Mouse (Mus musculus) hindbrain, embryonic 14.5 days (tissue): ENCODE results near the gene Alkbh2. TPM values are rescaled to one million over a fixed set of nuclear protein-coding genes. Genes with fewer than 3 reads are reported as not detected.

ENCODE experiments used
- ATAC-seq: fragments of 200-750 bp; cut with Nextera tagmentation; 2 replicates; pipeline ENCODE4 v1.8.0; 2017; ENCODE audit warnings: moderate number of reproducible peaks, mild to moderate bottlenecking, moderate TSS enrichment, moderate library complexity; ENCODE audit not compliant: low FRiP score
- DNase-seq: peaks from one replicate; pipeline ENCODE4 v3.0.0-alpha.2; 2015; ENCODE audit warnings: low spot score
- H3K27ac ChIP-seq: fragments of 300-500 bp; sonication (generic); 2 replicates; pipeline ENCODE4 v1.5.1; 2014; ENCODE audit warnings: mild to moderate bottlenecking, moderate library complexity
- H3K27me3 ChIP-seq: fragments of 300-500 bp; sonication (generic); 2 replicates; pipeline ENCODE4 v1.6.1; 2014; ENCODE audit warnings: mild to moderate bottlenecking, low read length, mixed read lengths; ENCODE audit not compliant: control insufficient read depth, insufficient read depth
- H3K36me3 ChIP-seq: fragments of 300-500 bp; sonication (generic); replicated peaks from 2 replicates; pipeline ENCODE4 v1.6.1; 2014; ENCODE audit not compliant: control insufficient read depth, insufficient read depth
- H3K4me1 ChIP-seq: fragments of 300-500 bp; sonication (generic); replicated peaks from 2 replicates; pipeline ENCODE4 v1.6.1; 2014; ENCODE audit warnings: antibody characterized with exemption, low read length, mixed read lengths; ENCODE audit not compliant: control insufficient read depth, insufficient read depth
- H3K4me2 ChIP-seq: fragments of 300-500 bp; sonication (generic); replicated peaks from 2 replicates; pipeline ENCODE4 v1.6.1; 2014; ENCODE audit warnings: mild to moderate bottlenecking, moderate library complexity
- H3K4me3 ChIP-seq: fragments of 300-500 bp; sonication (generic); replicated peaks from 2 replicates; pipeline ENCODE4 v1.5.1; 2014; ENCODE audit warnings: mild to moderate bottlenecking, low read length
- H3K9ac ChIP-seq: fragments of 300-500 bp; sonication (generic); 2 replicates; pipeline ENCODE4 v1.6.1; 2014
- H3K9me3 ChIP-seq: fragments of 300-500 bp; sonication (generic); 2 replicates; pipeline ENCODE4 v1.6.1; 2016; ENCODE audit warnings: low read length; ENCODE audit not compliant: control insufficient read depth
- WGBS: fragments of 180-500 bp; shearing (Covaris S2); extraction: QIAGEN DNeasy Blood & Tissue Kit; methylation state at CpG from one replicate; pipeline ENCODE4 v1.1.7; 2014; 5-methylcytosine and 5-hydroxymethylcytosine counted together
- polyA plus RNA-seq: library from polyadenylated mRNA; unstranded; fragments of >200 nt; fragmentation: Nextera tagmentation; extraction: Ambion mirVana; gene quantifications from 2 replicates; pipeline ENCODE4 v1.2.1, GENCODE M21; 2014

Alkbh2 gene
- polyA plus RNA-seq, 1 experiment from 2014 or later: 6.2 TPM

DNA sequence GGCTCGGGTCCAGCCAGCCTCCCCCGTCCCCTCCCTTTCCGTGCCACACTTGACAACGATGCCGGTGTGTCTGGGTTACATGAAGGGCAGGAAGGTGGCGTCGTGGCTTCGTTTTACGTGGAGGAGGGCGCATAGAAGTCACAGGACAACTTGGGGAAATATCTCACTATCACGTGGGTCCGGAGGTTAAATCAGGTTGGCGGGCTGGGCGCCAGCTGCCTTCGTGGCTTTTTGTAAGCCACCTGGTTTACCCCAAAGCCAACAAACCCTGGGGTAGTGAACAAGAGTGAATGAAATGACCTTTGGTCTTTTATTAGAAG, 3.5 kb upstream of the Alkbh2 start:
- Histone ChIP-seq H3K9me3 (no peaks in the 10 kb centered on the region), H3K4me3 (peak overlapping the region; percentile 91), H3K27ac (no peak overlapping the region), H3K27me3 (no peaks in the 10 kb centered on the region), H3K9ac (peak overlapping the region; percentile 51), H3K4me1 (peaks cover 10% of the 10 kb centered on the region; the same call in 1 of the 2 replicates), H3K4me2 (peak overlapping the region; percentile 99), H3K36me3 (no peaks in the 10 kb centered on the region)
- DNase-seq: peak; percentile 29
- no peak for ATAC-seq
- 1% methylated on average over 15 of the region's 15 CpGs for WGBS

DNA sequence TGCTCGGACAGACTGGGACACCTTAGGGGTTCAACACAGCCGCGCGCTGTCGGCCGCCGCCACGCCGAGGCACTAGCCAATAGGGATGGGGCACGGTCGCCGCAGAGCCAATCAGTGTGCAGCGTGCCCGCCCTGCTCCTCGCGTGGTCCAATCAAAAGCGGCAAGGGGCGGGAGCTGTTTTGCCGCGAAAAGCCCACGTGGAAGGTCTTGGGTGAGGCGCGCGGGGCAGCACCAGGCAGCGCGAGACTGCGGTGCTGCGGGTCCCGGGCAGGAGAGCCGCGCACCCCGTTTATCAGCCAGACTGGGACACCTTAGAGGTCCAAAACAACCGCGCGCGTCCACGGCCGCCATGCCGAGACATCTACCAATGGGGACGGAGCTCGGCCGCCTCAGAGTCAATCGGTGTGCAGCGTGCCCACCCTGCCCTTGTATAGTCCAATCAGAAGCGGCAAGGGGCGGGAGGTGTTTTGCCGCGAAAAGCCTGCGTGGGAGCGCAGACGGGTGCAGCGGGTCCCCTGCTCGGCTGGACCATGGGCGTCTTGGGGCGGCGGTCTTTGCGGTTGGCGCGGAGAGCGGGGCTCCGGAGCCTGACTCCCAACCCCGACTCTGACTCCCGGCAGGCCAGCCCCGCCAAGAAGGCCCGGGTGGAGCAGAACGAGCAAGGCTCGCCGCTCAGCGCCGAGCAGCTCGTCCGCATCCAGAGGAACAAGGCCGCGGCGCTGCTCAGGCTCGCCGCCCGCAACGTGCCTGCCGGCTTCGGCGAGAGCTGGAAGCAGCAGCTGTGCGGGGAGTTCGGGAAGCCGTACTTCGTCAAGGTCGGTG, 2.9 kb upstream of the Alkbh2 start:
- Histone ChIP-seq H3K36me3 (no peaks in the 10 kb centered on the region), H3K27me3 (no peaks in the 10 kb centered on the region), H3K9ac (peak overlapping the region; percentile 58), H3K4me1 (peaks cover 10% of the 10 kb centered on the region; the same call in 1 of the 2 replicates), H3K4me3 (peak overlapping the region; percentile 91), H3K27ac (no peak overlapping the region), H3K9me3 (no peaks in the 10 kb centered on the region), H3K4me2 (peak overlapping the region; percentile 99)
- DNase-seq (peak; percentile 87), ATAC-seq (peak; percentile 97)
- under 1% methylated on average over 82 of the region's 87 CpGs for WGBS

DNA sequence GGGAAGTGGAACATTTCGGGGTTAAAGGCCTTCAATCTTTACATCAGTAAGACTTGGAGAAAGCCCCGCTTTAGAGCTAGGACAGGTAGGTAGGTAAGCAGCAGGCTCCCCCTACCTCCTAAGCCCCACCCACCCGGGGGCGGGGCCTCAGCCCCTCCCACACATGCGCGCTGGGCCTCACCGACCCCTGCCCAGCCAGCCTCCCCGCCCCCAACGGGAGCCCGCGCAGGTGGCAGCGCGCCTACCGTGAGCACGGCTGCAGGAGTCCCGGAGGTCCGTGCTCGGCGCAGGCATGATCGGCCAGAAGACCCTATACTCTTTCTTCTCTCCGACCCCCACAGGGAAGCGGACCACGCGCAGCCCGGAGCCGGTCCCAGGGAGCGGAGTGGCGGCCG, 2.2 kb upstream of the Alkbh2 start, which contains the start of gene Ung:
Gene Ung, plus strand, starts transcription at position 176 of the 395 bp plus-strand sequence.
- Histone ChIP-seq H3K4me3 (peak within 1 kb of the TSS; percentile 91), H3K4me1 (peaks cover 10% of the 10 kb centered on the region; the same call in 1 of the 2 replicates), H3K27ac (no peak within 1 kb of the TSS), H3K9ac (peak within 1 kb of the TSS; percentile 58), H3K4me2 (peak within 1 kb of the TSS; percentile 99), H3K27me3 (no peaks in the 10 kb centered on the region), H3K9me3 (no peaks in the 10 kb centered on the region), H3K36me3 (peaks cover 6% of the 10 kb centered on the region)
- WGBS: 1% methylated on average over 27 of the region's 29 CpGs
- DNase-seq: peak; percentile 75
- ATAC-seq: peak; percentile 54

DNA sequence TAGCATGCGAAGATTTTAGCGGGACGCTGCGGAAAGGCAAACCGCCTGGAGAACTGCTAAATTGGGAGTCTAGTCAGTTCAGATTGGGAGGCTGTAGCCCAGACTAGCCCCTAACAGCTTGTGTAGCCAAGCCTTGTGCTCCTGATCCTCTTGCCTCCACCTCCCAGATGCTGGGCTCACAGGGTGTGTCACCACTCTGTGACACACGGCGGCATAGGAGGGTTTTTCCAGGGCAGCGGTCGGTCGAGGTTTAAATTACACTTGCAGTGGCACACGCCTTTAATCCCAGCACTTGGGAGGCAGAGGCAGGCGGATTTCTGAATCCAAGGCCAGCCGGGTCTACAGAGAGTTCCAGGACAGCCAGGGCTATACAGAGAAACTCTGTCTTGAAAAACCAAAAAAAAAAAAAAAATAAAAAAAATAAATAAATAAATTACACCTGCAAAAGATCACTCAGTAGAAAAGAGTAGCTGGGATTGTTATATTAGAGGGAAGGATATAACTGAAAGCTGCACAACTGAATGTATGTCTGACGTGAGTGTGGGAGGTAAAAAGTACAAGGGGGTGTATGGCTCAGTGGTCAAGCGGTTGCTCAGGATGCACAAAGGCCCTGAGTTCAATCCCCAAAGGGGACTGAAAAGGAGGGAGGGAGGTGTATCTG, 1.7 kb upstream of the Alkbh2 start:
- H3K4me1 ChIP-seq: peaks cover 10% of the 10 kb centered on the region; the same call in 1 of the 2 replicates
- H3K9me3 ChIP-seq: no peaks in the 10 kb centered on the region
- DNase-seq (no peak), ATAC-seq (no peak)
- peaks cover 7% of the 10 kb centered on the region for H3K36me3 ChIP-seq
- H3K4me2 ChIP-seq: peak overlapping the region; percentile 99
- H3K27ac ChIP-seq: no peak overlapping the region
- H3K4me3 ChIP-seq: peak overlapping the region; percentile 91
- 81% methylated on average over 15 of the region's 15 CpGs for WGBS
- H3K27me3 ChIP-seq: no peaks in the 10 kb centered on the region
- peak overlapping the region; percentile 58; the same call in 1 of the 2 replicates for H3K9ac ChIP-seq

DNA sequence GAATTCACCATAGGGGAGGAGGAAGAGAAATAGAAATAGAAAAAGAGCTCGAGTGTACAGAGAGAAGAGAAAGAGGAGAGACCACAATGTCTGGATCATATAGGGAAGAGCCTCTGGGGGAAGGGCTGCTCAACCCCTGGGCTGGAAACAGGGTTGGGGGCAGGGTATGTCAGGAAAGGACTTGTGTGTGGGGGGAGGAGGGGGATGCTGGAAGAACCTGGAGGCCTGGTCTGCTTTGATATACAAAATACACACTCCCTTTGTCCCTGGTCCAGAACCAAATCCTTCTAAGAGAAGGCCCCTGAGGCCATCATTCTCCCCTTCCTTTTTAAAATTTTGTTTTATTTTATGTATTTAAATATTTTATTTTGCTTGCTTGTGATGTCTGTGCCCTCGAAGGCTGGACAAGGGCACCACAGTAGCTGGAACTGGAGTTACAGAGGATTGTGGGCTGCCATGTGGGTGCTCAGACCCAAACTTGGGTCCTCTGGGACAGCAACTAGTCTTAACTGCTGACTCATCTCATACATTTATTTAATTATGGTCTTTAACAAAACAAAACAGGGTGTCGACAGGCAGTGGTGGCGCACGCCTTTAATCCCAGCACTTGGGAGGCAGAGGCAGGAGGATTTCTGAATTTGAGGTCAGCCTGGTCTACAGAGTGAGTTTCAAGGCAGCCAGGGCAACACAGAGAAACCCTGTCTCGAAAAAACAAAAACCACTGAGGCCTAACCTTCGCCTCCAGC, 1.3 kb downstream of the Alkbh2 start:
- H3K4me1 ChIP-seq: peaks cover 9% of the 10 kb centered on the region; the same call in 1 of the 2 replicates
- no peak overlapping the region; the same call in 1 of the 2 replicates for H3K27ac ChIP-seq
- no peak for DNase-seq
- H3K27me3 ChIP-seq: no peaks in the 10 kb centered on the region
- H3K4me3 ChIP-seq: peak overlapping the region; percentile 65
- H3K9ac ChIP-seq: peak overlapping the region; percentile 74; the same call in 1 of the 2 replicates
- WGBS: 86% methylated on average over 7 of the region's 7 CpGs
- no peak for ATAC-seq
- peaks cover 35% of the 10 kb centered on the region for H3K36me3 ChIP-seq
- H3K4me2 ChIP-seq: peak overlapping the region; percentile 89
- H3K9me3 ChIP-seq: no peaks in the 10 kb centered on the region

DNA sequence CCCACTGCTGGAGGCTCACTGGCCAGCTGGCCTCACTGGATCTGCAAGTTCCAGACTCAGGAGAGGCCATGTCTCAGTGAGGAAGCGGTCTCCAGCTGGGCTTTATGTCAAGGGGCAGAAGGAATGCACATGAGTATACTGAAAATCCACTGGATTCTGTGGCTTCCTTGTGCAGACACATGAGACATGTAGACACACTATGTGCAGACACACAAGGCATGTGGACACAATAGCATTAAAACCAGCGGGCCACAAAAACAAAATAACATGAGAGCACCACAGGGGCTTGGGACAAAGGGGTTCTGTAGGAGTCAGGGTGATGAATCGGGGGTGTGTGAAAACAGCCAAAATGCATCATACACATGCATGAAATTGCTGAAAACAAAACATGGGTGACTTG, 2.0 kb downstream of the Alkbh2 start:
- Histone ChIP-seq H3K9me3 (no peaks in the 10 kb centered on the region), H3K27ac (no peak overlapping the region), H3K4me3 (no peak overlapping the region), H3K27me3 (no peaks in the 10 kb centered on the region), H3K4me2 (no peak overlapping the region), H3K36me3 (peaks cover 42% of the 10 kb centered on the region), H3K4me1 (0 out of 2 replicates have a peak, but pooled peaks cover 7% of the 10 kb centered on the region), H3K9ac (no peak overlapping the region)
- WGBS: 88% methylated on average over 3 of the region's 3 CpGs
- ATAC-seq (no peak), DNase-seq (no peak)

DNA sequence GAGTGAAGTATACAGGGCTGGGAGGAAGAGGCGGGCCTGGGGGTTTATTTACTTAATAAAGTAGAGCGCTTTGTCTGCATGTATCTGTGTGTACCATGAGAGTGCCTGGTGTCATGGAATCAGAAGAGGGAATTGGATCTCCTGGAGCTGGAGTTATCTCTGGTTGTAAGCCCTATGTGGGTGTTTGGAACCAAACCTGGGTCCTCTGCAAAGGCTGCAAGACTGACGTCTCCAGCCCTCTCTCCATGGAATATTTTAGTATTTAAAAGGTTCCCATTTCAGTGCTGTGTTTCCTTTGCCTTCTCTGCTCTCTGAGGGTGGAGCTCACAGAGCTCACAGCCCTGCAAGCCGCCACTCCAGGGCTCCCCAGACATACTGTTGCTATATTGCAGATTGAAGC, 8.2 kb downstream of the Alkbh2 start:
- no peak overlapping the region for H3K4me3 ChIP-seq
- no peak for ATAC-seq

DNA sequence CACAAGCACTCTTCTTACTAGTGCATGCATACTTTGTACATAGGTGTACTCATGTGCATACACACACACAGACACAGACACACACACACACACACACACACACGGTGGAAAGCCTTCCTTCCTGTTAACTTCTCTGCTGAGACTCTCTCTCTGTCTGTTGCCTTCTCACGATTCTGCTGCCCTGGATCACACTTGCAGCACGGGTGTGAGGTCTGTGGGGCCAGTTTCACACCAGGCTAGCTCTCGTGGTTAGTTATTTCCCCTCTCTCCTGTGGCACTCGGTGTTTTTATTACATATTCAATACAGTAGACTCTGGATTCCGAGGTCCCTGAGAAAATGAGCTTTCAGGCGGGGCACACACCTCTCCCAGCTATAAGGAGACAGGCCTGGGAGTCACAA, 11.4 kb downstream of the Alkbh2 start:
- H3K36me3 ChIP-seq: peaks cover 81% of the 10 kb centered on the region
- 89% methylated on average over 7 of the region's 7 CpGs for WGBS
- ATAC-seq: no peak
- no peak overlapping the region for H3K4me2 ChIP-seq
- H3K4me1 ChIP-seq: no peaks in the 10 kb centered on the region
- H3K9me3 ChIP-seq: no peaks in the 10 kb centered on the region
- no peak overlapping the region for H3K27ac ChIP-seq
- H3K9ac ChIP-seq: no peak overlapping the region
- no peak overlapping the region for H3K4me3 ChIP-seq
- DNase-seq: no peak
- H3K27me3 ChIP-seq: no peaks in the 10 kb centered on the region

More for the DNA sequence above, 8.2 kb downstream of the Alkbh2 start:
- H3K9me3 ChIP-seq: no peaks in the 10 kb centered on the region
- H3K36me3 ChIP-seq: peaks cover 78% of the 10 kb centered on the region
- no peaks in the 10 kb centered on the region for H3K27me3 ChIP-seq
- H3K4me2 ChIP-seq: no peak overlapping the region
- H3K27ac ChIP-seq: no peak overlapping the region
- no peak overlapping the region for H3K9ac ChIP-seq
- WGBS: 86% methylated on average over 4 of the region's 4 CpGs
- no peak for DNase-seq
- H3K4me1 ChIP-seq: no peaks in the 10 kb centered on the region

DNA sequence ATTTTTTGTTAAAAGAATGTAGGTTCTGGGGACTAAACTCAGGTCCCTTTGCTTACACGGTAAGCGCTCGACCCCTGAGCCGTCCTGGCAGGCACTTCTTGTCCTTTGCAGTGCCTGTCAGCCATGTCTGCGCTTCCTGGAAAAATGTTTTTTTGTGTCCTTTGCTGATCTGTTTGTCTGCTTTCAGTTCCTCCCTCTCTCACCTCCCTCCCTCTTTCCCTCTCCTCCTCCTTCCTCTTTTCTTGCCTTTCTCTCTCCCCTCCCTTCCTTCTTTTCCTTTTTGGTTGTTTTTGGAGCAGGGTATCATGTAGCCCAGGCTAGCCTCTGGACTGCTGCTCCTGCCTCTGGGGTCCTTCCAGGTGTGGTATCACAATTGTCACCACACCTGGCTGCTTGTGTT, 13.0 kb downstream of the Alkbh2 start:
- DNase-seq (no peak), ATAC-seq (no peak)
- WGBS: 86% methylated on average over 5 of the region's 5 CpGs
- Histone ChIP-seq H3K4me1 (no peaks in the 10 kb centered on the region), H3K4me2 (no peak overlapping the region), H3K9me3 (no peaks in the 10 kb centered on the region), H3K36me3 (peaks cover 81% of the 10 kb centered on the region), H3K27me3 (no peaks in the 10 kb centered on the region), H3K4me3 (no peak overlapping the region), H3K27ac (no peak overlapping the region), H3K9ac (no peak overlapping the region)
